Mouse (Mus musculus) layer of hippocampus, adult 18-20 months (tissue): ENCODE measurements around the gene Gm13420. TPM values are rescaled to one million over a fixed set of nuclear protein-coding genes. Genes with fewer than 3 reads are reported as not detected.
"Not testable (repeated sequence)": the region's sequence is repeated elsewhere in the genome, so short reads cannot be mapped to it uniquely, and the experiment has no call there.

Experiments
- DNase-seq, 2 experiments: peaks; one replicate each; pipeline ENCODE4 v3.0.0; 2022; ENCODE audit warnings: low spot score in 2 of 2
- long read RNA-seq: library from polyadenylated mRNA; stranded (forward); transcript quantifications from one replicate; pipeline ENCODE4 v2.0.0, GENCODE M21; 2021
- total RNA-seq, 2 experiments: library from RNA; stranded (reverse); gene quantifications; 2 replicates each; pipeline ENCODE4 v1.2.3; 2021

Gene Gm13420
- under 1 TPM; 0.30 to 0.61 TPM for total RNA-seq
- long read RNA-seq, result 0 reads

- no peak for DNase-seq
Observed at GRCm38 (mm10) chr2:29751497-29751896, at the start of gene Gm13420. Gene Gm13420, minus strand, starts transcription at chr2:29751685.

- no peak for DNase-seq
Observed at GRCm38 (mm10) chr2:29792772-29793487, 41.4 kb upstream of the Gm13420 start.

GRCm38 (mm10) chr2:29787937-29788681 is 36.6 kb upstream of the Gm13420 start, which contains the start of gene Trub2:
Gene Trub2, minus strand, starts transcription at chr2:29788502.
- peak; percentile 86 to 93 for DNase-seq

GRCm38 (mm10) chr2:29787104-29787917 is 35.8 kb upstream of the Gm13420 start, which contains the start of gene Coq4:
Gene Coq4, plus strand, starts transcription at chr2:29787493.
- DNase-seq, result peak; percentile 90 to 96

DNA sequence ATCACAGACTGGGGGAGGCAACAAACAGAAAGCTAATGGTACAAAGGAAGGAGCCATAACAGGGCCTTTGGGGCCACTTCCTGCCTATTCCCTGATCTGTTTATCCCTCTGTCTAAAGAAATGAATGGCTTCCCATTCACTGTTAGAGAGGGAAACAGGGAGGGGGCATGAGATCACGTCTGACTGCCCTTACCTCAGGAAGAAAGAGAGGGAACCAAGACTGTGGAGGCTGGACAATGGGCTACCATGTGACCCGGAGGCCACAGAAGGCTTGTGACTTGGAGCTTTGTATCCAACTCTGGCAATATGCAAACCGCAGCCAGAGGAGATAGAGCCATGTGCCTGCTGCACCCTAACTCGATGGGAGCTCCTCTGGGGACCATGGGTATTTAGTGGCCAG is 32.8 kb upstream of the Gm13420 start:
- no peak for DNase-seq

- not testable (repeated sequence) for DNase-seq
Observed at GRCm38 (mm10) chr2:29781256-29781655, 29.8 kb upstream of the Gm13420 start.

- no peak for DNase-seq
Observed at GRCm38 (mm10) chr2:29773323-29773722, 21.8 kb upstream of the Gm13420 start.

DNA sequence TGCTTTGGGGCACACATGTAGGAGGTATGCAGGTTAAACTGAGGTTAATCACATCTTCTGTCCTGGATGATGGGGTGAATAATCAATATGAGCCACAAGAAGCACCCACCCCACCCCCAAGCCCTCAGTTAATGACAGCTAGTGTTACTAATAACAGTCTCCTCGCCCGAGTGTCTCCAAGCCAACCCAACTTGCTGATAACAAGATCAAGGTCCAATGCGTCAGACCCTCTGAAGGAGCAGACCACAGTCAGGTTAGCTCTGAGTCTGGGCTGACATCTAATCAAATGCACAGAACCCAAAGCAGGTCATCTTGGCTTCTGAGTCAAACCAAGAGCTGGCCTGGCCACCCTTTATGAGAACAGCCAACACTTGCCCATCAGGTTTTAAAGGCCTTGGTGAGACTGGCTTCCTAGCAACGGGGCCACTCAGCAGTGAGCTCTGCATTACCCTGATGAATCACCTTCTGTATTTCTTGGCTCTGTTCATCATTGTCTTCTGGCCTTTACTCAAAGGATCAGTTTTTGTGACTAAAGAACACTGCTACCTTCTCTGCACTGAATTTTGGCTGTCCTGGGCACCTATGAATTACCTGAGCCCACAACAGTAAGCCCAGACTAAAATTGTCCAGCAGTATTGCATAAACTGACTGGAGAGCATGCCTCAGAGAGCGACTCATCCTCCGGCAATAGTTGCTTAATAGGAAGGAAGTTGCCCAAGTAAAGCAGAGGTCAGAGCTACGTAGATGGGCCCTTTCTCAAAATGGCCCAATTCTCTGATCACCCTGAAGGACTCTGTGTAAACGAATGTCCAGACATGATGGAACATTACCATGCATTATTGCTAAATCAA is 20.4 kb upstream of the Gm13420 start:
- no peak for DNase-seq

- DNase-seq, result no peak
Observed at GRCm38 (mm10) chr2:29770162-29770561, 18.7 kb upstream of the Gm13420 start.

DNA sequence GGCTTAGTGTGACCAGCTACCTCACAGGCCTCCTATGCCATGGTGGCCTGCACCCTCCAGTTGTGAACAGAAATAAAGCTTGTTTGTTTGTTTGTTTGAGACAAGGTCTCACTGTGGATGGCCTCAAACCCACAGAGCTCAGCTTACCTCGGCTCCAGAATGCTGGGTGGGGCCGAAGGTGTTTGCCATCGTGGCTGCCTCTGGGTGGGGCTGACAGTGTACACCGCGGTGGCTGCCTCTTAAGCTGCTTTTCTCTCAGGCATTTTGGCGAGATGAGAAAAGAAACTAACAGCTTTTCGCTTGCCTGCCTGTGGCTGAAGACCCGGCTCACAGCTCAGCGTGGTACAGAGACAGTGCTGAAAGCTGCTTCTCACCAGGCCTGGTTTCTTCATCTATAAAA is 17.4 kb upstream of the Gm13420 start:
- DNase-seq, result no peak

GRCm38 (mm10) chr2:29767976-29768709 is 16.7 kb upstream of the Gm13420 start:
- DNase-seq, result no peak

DNA sequence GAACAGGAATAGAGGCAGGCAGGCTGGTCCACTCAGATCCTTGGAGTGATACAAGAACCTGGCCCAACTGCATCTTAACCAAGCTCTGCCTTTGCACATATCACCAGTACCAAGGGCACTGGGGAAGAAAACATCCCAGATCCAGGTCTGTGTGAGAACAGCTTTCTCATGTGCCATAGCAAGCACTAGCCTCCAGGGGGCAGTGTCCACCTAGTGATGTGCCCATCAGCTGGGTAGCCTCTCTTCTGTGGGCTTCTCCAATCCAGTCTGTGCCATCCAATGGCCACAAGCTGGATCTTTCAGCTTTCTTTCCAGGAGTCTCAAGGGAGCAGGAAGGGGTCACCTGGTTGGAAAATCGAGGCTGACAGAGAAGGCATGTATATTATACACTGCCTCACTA is 13.3 kb upstream of the Gm13420 start:
- peak; percentile 25 to 64 for DNase-seq

DNA sequence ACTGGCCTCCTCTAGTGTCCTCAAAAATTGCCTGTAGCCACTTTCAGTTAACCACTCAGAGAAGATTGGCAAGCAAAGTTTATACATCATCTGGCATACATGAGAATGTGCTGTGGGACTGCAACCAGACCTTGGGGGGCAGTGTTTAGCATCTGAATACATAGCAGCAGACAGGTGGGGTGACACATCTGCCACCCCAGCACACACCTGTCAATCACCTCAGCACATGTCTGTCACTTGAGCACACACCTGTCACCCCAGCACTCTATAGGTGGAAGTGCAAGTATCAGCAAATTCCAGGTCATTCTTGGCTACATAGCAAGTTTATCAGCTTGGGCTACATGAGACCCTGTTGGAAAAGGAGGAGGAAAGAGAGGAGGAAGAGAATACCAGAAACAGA is 4.2 kb upstream of the Gm13420 start:
- no peak for DNase-seq

GRCm38 (mm10) chr2:29752397-29752796 is 912 bp upstream of the Gm13420 start:
- DNase-seq, result no peak

DNA sequence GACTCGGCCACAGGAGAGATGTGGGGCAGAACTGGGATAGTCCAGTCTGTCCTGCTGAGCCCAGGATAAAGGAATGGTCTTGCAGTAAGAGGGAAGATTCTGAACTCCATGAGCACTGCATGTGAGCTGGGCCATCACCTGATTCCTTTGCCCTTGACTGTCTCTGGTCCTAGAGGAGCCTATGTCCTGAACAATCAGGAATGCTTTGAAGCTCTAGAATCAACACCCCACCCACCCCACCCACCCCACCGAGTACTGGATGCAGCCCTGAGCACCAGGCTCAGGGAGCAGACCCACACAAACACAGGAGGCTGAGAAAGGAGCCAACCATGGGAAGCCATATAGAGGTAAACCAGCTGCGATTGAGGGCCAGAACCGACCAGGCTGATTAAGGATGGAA is 3.0 kb downstream of the Gm13420 start:
- DNase-seq, result no peak

GRCm38 (mm10) chr2:29747852-29748251 is 3.6 kb downstream of the Gm13420 start:
- no peak for DNase-seq

GRCm38 (mm10) chr2:29747188-29747782 is 4.2 kb downstream of the Gm13420 start:
- no peak for DNase-seq

GRCm38 (mm10) chr2:29744256-29744655 is 7.2 kb downstream of the Gm13420 start:
- DNase-seq, result no peak

- DNase-seq, result no peak
Observed at GRCm38 (mm10) chr2:29741207-29741606, 10.3 kb downstream of the Gm13420 start.

DNA sequence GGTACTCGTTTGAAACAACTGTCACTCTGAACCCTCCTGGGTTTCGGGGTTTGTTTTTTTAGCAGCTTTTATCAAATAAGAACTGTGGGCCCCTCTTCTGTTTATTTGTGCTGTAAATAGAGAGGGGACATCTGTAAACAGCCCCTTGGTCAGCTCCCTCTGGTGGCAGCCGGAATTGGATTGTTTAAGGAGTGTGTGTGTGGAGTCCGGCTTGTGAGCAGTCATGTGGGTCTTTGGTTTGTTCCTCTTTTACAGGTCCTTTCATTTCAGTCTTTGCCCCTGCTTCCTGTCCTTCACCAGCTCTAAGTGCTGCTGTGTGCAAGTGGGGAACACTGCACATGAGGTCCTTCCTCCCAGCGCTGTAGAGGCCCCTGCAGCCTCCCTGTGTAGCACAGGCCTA is 12.1 kb downstream of the Gm13420 start:
- DNase-seq, result no peak
